Mouse (Mus musculus) liver, embryonic 11.5 days (tissue): ENCODE measurements around the gene Rfc5. TPM values are rescaled to one million over a fixed set of nuclear protein-coding genes. Genes with fewer than 3 reads are reported as not detected.

ENCODE experiments used
- ATAC-seq: fragments of 200-750 bp; cut with Nextera tagmentation; replicated peaks from 2 replicates; pipeline ENCODE4 v1.8.0; 2017; ENCODE audit warnings: moderate number of reproducible peaks, mild to moderate bottlenecking, moderate TSS enrichment, moderate library complexity; ENCODE audit not compliant: low FRiP score
- DNase-seq: peaks from one replicate; pipeline ENCODE4 v3.0.0-alpha.2; 2017; ENCODE audit warnings: low spot score
- H3K27ac ChIP-seq: fragments of 300-500 bp; sonication (generic); 2 replicates; pipeline ENCODE4 v1.5.1; 2014; ENCODE audit warnings: mild to moderate bottlenecking, low read depth, low read length, control low read depth
- H3K27me3 ChIP-seq: fragments of 300-500 bp; sonication (generic); replicated peaks from 2 replicates; pipeline ENCODE4 v1.6.1; 2014; ENCODE audit warnings: low read length, mixed read lengths; ENCODE audit not compliant: control insufficient read depth, insufficient read depth
- H3K36me3 ChIP-seq: fragments of 300-500 bp; sonication (generic); 2 replicates; pipeline ENCODE4 v1.6.1; 2014; ENCODE audit warnings: mild to moderate bottlenecking, low read length, moderate library complexity, mixed read lengths; ENCODE audit not compliant: control insufficient read depth, insufficient read depth
- H3K4me1 ChIP-seq: fragments of 300-500 bp; sonication (generic); replicated peaks from 2 replicates; pipeline ENCODE4 v1.6.1; 2014; ENCODE audit warnings: low read length, mixed read lengths; ENCODE audit not compliant: control insufficient read depth, insufficient read depth
- H3K4me2 ChIP-seq: fragments of 300-500 bp; sonication (generic); 2 replicates; pipeline ENCODE4 v1.6.1; 2014; ENCODE audit warnings: mild to moderate bottlenecking, control low read depth, moderate library complexity
- H3K4me3 ChIP-seq: fragments of 300-500 bp; sonication (generic); 2 replicates; pipeline ENCODE4 v1.5.1; 2014; ENCODE audit warnings: low read depth, low read length, control low read depth
- H3K9ac ChIP-seq: fragments of 300-500 bp; sonication (generic); 2 replicates; pipeline ENCODE4 v1.6.1; 2014; ENCODE audit warnings: low read depth, low read length, control low read depth
- H3K9me3 ChIP-seq: fragments of 300-500 bp; sonication (generic); 2 replicates; pipeline ENCODE4 v1.6.1; 2016; ENCODE audit warnings: low read length, inconsistent platforms, mixed read lengths; ENCODE audit not compliant: control insufficient read depth
- WGBS: fragments of 180-500 bp; shearing (Covaris S2); extraction: QIAGEN DNeasy Blood & Tissue Kit; methylation state at CpG from one replicate; pipeline ENCODE4 v1.1.7; 2014; 5-methylcytosine and 5-hydroxymethylcytosine counted together
- polyA plus RNA-seq: library from polyadenylated mRNA; unstranded; fragments of >200 nt; fragmentation: Nextera tagmentation; extraction: Ambion mirVana; gene quantifications from 2 replicates; pipeline ENCODE4 v1.2.1, GENCODE M21; 2014

The Rfc5 gene
- polyA plus RNA-seq, 1 experiment from 2014 or later, result 121 TPM

- no peak for DNase-seq
- H3K36me3 ChIP-seq, result no peaks in the 10 kb centered on the region
- H3K4me1 ChIP-seq, result peaks cover 49% of the 10 kb centered on the region
- no peaks in the 10 kb centered on the region for H3K9me3 ChIP-seq
- peak overlapping the region; percentile 94 for H3K4me3 ChIP-seq
- peak overlapping the region; percentile 81 for H3K27ac ChIP-seq
- peaks cover 3% of the 10 kb centered on the region; the same call in 1 of the 2 replicates for H3K27me3 ChIP-seq
- peak overlapping the region; percentile 97 for H3K4me2 ChIP-seq
- no peak for ATAC-seq
- H3K9ac ChIP-seq, result peak overlapping the region; percentile 87
- WGBS, result 11% methylated on average over 6 of the region's 6 CpGs
These were observed 30.6 kb downstream of the Rfc5 start for GRCm38 (mm10) chr5:117358248-117358630.

- peak overlapping the region; percentile 97 for H3K4me2 ChIP-seq
- peak overlapping the region; percentile 94 for H3K4me3 ChIP-seq
- H3K4me1 ChIP-seq, result peaks cover 49% of the 10 kb centered on the region
- H3K9ac ChIP-seq, result peak overlapping the region; percentile 87
- H3K27me3 ChIP-seq, result peaks cover 3% of the 10 kb centered on the region; the same call in 1 of the 2 replicates
- no peaks in the 10 kb centered on the region for H3K9me3 ChIP-seq
- H3K27ac ChIP-seq, result peak overlapping the region; percentile 81
- ATAC-seq, result peak; percentile 53
- peak; percentile 65 for DNase-seq
- H3K36me3 ChIP-seq, result no peaks in the 10 kb centered on the region
- WGBS, result 1% methylated on average over 49 of the region's 49 CpGs
These were observed 31.2 kb downstream of the Rfc5 start for GRCm38 (mm10) chr5:117357478-117358247.

GRCm38 (mm10) chr5:117357129-117357477, 31.7 kb downstream of the Rfc5 start, which contains the start of gene Wsb2:
Gene Wsb2, plus strand, starts transcription at chr5:117357304.
- Histone ChIP-seq H3K4me1 (peaks cover 49% of the 10 kb centered on the region), H3K9ac (peak within 1 kb of the TSS; percentile 87), H3K9me3 (no peaks in the 10 kb centered on the region), H3K4me2 (peak within 1 kb of the TSS; percentile 97), H3K36me3 (no peaks in the 10 kb centered on the region), H3K27me3 (peaks cover 3% of the 10 kb centered on the region; the same call in 1 of the 2 replicates), H3K4me3 (peak within 1 kb of the TSS; percentile 94), H3K27ac (peak within 1 kb of the TSS; percentile 81)
- DNase-seq (peak; percentile 82), ATAC-seq (peak; percentile 63)
- 1% methylated on average over 15 of the region's 54 CpGs for WGBS

- DNase-seq, result peak; percentile 64
- under 1% methylated on average over 19 of the region's 24 CpGs for WGBS
- H3K9me3 ChIP-seq, result no peaks in the 10 kb centered on the region
These were observed 32.3 kb downstream of the Rfc5 start for GRCm38 (mm10) chr5:117356365-117357128.

GRCm38 (mm10) chr5:117355648-117356303, 33.1 kb downstream of the Rfc5 start:
- no peak overlapping the region for H3K9ac ChIP-seq
- H3K4me3 ChIP-seq, result peak overlapping the region; percentile 94; the same call in 1 of the 2 replicates
- WGBS, result 32% methylated on average over 14 of the region's 14 CpGs

More at GRCm38 (mm10) chr5:117356365-117357128, 32.3 kb downstream of the Rfc5 start:
- Histone ChIP-seq H3K9ac (peak overlapping the region; percentile 87), H3K36me3 (no peaks in the 10 kb centered on the region), H3K4me1 (peaks cover 47% of the 10 kb centered on the region), H3K4me2 (peak overlapping the region; percentile 97), H3K4me3 (peak overlapping the region; percentile 94), H3K27me3 (peaks cover 3% of the 10 kb centered on the region; the same call in 1 of the 2 replicates), H3K27ac (peak overlapping the region; percentile 81)
- peak; percentile 11 for ATAC-seq

GRCm38 (mm10) chr5:117354121-117354520, 34.7 kb downstream of the Rfc5 start:
- Histone ChIP-seq H3K4me3 (no peak overlapping the region), H3K27me3 (peaks cover 3% of the 10 kb centered on the region; the same call in 1 of the 2 replicates), H3K9ac (no peak overlapping the region), H3K27ac (no peak overlapping the region), H3K36me3 (no peaks in the 10 kb centered on the region), H3K9me3 (no peaks in the 10 kb centered on the region), H3K4me2 (no peak overlapping the region), H3K4me1 (peaks cover 23% of the 10 kb centered on the region)
- DNase-seq (no peak), ATAC-seq (no peak)
- WGBS, result 40% methylated on average over 8 of the region's 8 CpGs

More at GRCm38 (mm10) chr5:117355648-117356303, 33.1 kb downstream of the Rfc5 start:
- Histone ChIP-seq H3K27ac (0 out of 2 replicates have a peak overlapping the region, but pooled peaks have one; percentile 11), H3K4me2 (peak overlapping the region; percentile 97), H3K4me1 (peaks cover 39% of the 10 kb centered on the region), H3K9me3 (no peaks in the 10 kb centered on the region), H3K27me3 (peaks cover 3% of the 10 kb centered on the region; the same call in 1 of the 2 replicates), H3K36me3 (no peaks in the 10 kb centered on the region)
- no peak for ATAC-seq
- DNase-seq, result no peak

GRCm38 (mm10) chr5:117348279-117348678, 40.6 kb downstream of the Rfc5 start:
- 28% methylated on average over 19 of the region's 19 CpGs for WGBS
- peak overlapping the region; percentile 41; the same call in 1 of the 2 replicates for H3K4me2 ChIP-seq
- H3K27ac ChIP-seq, result no peak overlapping the region
- no peaks in the 10 kb centered on the region for H3K9me3 ChIP-seq
- no peaks in the 10 kb centered on the region for H3K27me3 ChIP-seq
- no peak overlapping the region for H3K4me3 ChIP-seq
- no peaks in the 10 kb centered on the region for H3K36me3 ChIP-seq
- peak; percentile 67 for DNase-seq
- ATAC-seq, result peak; percentile 61; the same call in 1 of the 2 replicates
- no peaks in the 10 kb centered on the region for H3K4me1 ChIP-seq
- H3K9ac ChIP-seq, result no peak overlapping the region

GRCm38 (mm10) chr5:117347838-117348237, 41.0 kb downstream of the Rfc5 start:
- Histone ChIP-seq H3K4me3 (no peak overlapping the region), H3K4me1 (no peaks in the 10 kb centered on the region), H3K4me2 (peak overlapping the region; percentile 12; the same call in 1 of the 2 replicates), H3K9me3 (no peaks in the 10 kb centered on the region), H3K9ac (no peak overlapping the region), H3K27me3 (no peaks in the 10 kb centered on the region), H3K36me3 (no peaks in the 10 kb centered on the region), H3K27ac (no peak overlapping the region)
- no peak for ATAC-seq
- no peak for DNase-seq
- 90% methylated on average over 2 of the region's 2 CpGs for WGBS
